Comparison of ENCODE assay signal across 9 mouse cellular contexts in the genomic region with DNA sequence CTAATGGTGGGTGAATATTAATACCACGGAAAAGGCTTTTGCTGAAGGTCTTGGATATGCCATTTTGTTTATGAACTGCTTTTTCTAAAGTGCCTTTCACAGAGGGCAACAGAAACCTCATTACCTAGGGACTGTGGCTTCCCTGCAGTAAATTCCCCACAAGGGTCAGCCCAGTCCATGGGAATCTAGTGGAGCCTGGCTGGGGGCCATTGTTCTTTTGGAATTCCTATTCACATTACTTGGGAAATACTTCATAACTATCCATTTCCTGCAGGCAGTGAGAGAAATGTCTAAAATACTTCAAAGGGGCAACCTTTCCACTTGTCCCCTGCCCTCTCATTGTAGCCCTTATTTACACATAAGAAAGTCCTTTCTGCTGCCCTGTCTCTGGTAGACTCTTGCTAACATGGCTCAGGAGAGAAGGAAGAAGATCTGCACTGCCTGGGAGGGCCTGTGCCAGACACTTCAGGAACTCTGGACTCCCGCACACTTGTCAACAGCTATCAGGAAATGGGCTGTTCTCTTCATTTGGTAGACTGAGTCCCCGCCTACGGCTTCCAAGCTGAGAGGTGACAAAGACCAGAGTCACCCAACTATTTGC.
DNase-seq lines count a peak whose midpoint lies in the region; ATAC-seq and TF ChIP-seq lines count a peak whose summit lies in the region.
"Had no signal": no experiment of that assay in that cellular context is flagged by ENCODE, and none has a peak within 500 bp of the region (broad histone marks: within the 10 kb centered on the region; RNA-seq: fewer than 3 reads in every experiment).

No protein-coding gene starts in this region.

- no peak overlapping the region for H3K4me2 ChIP-seq in forebrain, embryonic 15.5 days (replicated peaks)
- H3K4me2 ChIP-seq in forebrain, postnatal 0 days (ENCODE audit: low read depth) = no peak overlapping the region
- H3K4me2 ChIP-seq in hindbrain, embryonic 14.5 days (replicated peaks) = no peak overlapping the region
- 0 out of 2 replicates have a peak overlapping the region, but pooled peaks have one; percentile 36 for H3K4me2 ChIP-seq in liver, embryonic 15.5 days

- WGBS in forebrain, embryonic 15.5 days = 64% methylated on average over 4 of the region's 4 CpGs
- WGBS in forebrain, postnatal 0 days = 70% methylated on average over 4 of the region's 4 CpGs
- 61% methylated on average over 4 of the region's 4 CpGs for WGBS in hindbrain, embryonic 14.5 days
- 32% methylated on average over 4 of the region's 4 CpGs for WGBS in liver, embryonic 15.5 days (ENCODE audit: insufficient replicate concordance)

- H3K9ac ChIP-seq in forebrain, embryonic 15.5 days (replicated peaks) = no peak overlapping the region
- no peak overlapping the region for H3K9ac ChIP-seq in forebrain, postnatal 0 days
- no peak overlapping the region for H3K9ac ChIP-seq in hindbrain, embryonic 14.5 days
- no peak overlapping the region for H3K9ac ChIP-seq in liver, embryonic 15.5 days

- ATAC-seq in forebrain, embryonic 15.5 days (replicated peaks) = peak; percentile 41; the same call in 1 of the 2 replicates
- ATAC-seq in forebrain, postnatal 0 days = no peak; the same call in 1 of the 2 replicates
- peak; percentile 46; the same call in 1 of the 2 replicates for ATAC-seq in hindbrain, embryonic 14.5 days (ENCODE audit: low FRiP score)
- ATAC-seq in liver, embryonic 15.5 days (ENCODE audit: insufficient read depth) = no peak

- no peak overlapping the region for H3K27ac ChIP-seq in forebrain, embryonic 15.5 days (replicated peaks)
- H3K27ac ChIP-seq in forebrain, postnatal 0 days (ENCODE audit: low read depth, low read length) = no peak overlapping the region
- no peak overlapping the region for H3K27ac ChIP-seq in hindbrain, embryonic 14.5 days
- H3K27ac ChIP-seq in liver, embryonic 15.5 days (replicated peaks) = no peak overlapping the region
- H3K27ac ChIP-seq: macrophage had no signal

- no peak for TF ChIP-seq CTCF in forebrain, postnatal 0 days (IDR thresholded peaks at IDR 0.05; ENCODE audit: low read depth)

- no peak for DNase-seq in forebrain, postnatal 0 days
- peak; percentile 78 for DNase-seq in Muller cell, postnatal 12 days (ENCODE audit: inconsistent ontology term)
- DNase-seq in hindbrain, embryonic 14.5 days (ENCODE audit: low spot score) = no peak
- DNase-seq in right cerebral cortex, adult 2 months (ENCODE audit: low spot score in 2 of 2) = no peak
- no peak for DNase-seq in cerebellum, adult 8-10 months
- no peak for DNase-seq in adipocyte (ENCODE audit: low spot score)

- H3K4me3 ChIP-seq in forebrain, embryonic 15.5 days = no peak overlapping the region
- no peak overlapping the region for H3K4me3 ChIP-seq in forebrain, postnatal 0 days (ENCODE audit: low read depth, low read length)
- H3K4me3 ChIP-seq in hindbrain, embryonic 14.5 days (replicated peaks; ENCODE audit: low read length) = no peak overlapping the region
- no peak overlapping the region for H3K4me3 ChIP-seq in liver, embryonic 15.5 days (replicated peaks)

- H3K4me1 ChIP-seq in forebrain, embryonic 15.5 days = peaks cover 9% of the 10 kb centered on the region; the same call in 1 of the 2 replicates
- no peaks in the 10 kb centered on the region for H3K4me1 ChIP-seq in forebrain, postnatal 0 days (ENCODE audit: insufficient read depth)
- H3K4me1 ChIP-seq in hindbrain, embryonic 14.5 days (replicated peaks; ENCODE audit: control insufficient read depth, insufficient read depth, low read length) = no peaks in the 10 kb centered on the region
- H3K4me1 ChIP-seq in liver, embryonic 15.5 days (replicated peaks) = peaks cover 13% of the 10 kb centered on the region; the same call in 1 of the 2 replicates

- H3K27me3 ChIP-seq in forebrain, embryonic 15.5 days = no peaks in the 10 kb centered on the region
- no peaks in the 10 kb centered on the region for H3K27me3 ChIP-seq in forebrain, postnatal 0 days (ENCODE audit: insufficient read depth, low read length)
- H3K27me3 ChIP-seq in hindbrain, embryonic 14.5 days (ENCODE audit: control insufficient read depth, insufficient read depth, low read length) = no peaks in the 10 kb centered on the region
- H3K27me3 ChIP-seq in liver, embryonic 15.5 days = no peaks in the 10 kb centered on the region

- H3K36me3 ChIP-seq in forebrain, embryonic 15.5 days = no peaks in the 10 kb centered on the region
- no peaks in the 10 kb centered on the region for H3K36me3 ChIP-seq in forebrain, postnatal 0 days (ENCODE audit: insufficient read depth)
- H3K36me3 ChIP-seq in hindbrain, embryonic 14.5 days (replicated peaks; ENCODE audit: control insufficient read depth, insufficient read depth) = no peaks in the 10 kb centered on the region
- no peaks in the 10 kb centered on the region for H3K36me3 ChIP-seq in liver, embryonic 15.5 days (replicated peaks)

- H3K9me3 ChIP-seq in forebrain, embryonic 15.5 days = no peaks in the 10 kb centered on the region
- H3K9me3 ChIP-seq in forebrain, postnatal 0 days (ENCODE audit: low read length) = no peaks in the 10 kb centered on the region
- no peaks in the 10 kb centered on the region for H3K9me3 ChIP-seq in hindbrain, embryonic 14.5 days (ENCODE audit: control insufficient read depth, low read length)
- no peaks in the 10 kb centered on the region for H3K9me3 ChIP-seq in liver, embryonic 15.5 days (replicated peaks)

Comparison
In these comparisons a context has a peak if more than half of its experiments do, and no peak if none do; other contexts are left out.
1. ATAC-seq: peak in forebrain, embryonic 15.5 days (single experiment) and hindbrain, embryonic 14.5 days (single experiment); none in forebrain, postnatal 0 days (single experiment) and liver, embryonic 15.5 days (single experiment).